Mouse (Mus musculus): ENCODE measurements around the gene Tnfrsf8.

GRCm38 (mm10) chr4:145336587-145336986, 21.6 kb upstream of the Tnfrsf8 start:
- TF ChIP-seq CTCF (IDR thresholded peaks at IDR 0.05; ENCODE audit: low read depth), result no peak
- no peak for TF ChIP-seq EP300 (IDR thresholded peaks at IDR 0.05; ENCODE audit: low read depth)
